Mouse (Mus musculus) monocyte, adult 2 months (primary cell): Measurements from ENCODE around the gene Islr.
A peak's percentile ranks its signal among the peaks of the same experiment; 100 is the strongest.
"Not testable (repeated sequence)": the region's sequence is repeated elsewhere in the genome, so short reads cannot be mapped to it uniquely, and the experiment has no call there.

Source experiments
- DNase-seq, 2 experiments: peaks; one replicate each; pipeline ENCODE4 v3.0.0; 2022; ENCODE audit warnings: low spot score in 2 of 2, low read depth in 1 of 2

Islr gene

DNA sequence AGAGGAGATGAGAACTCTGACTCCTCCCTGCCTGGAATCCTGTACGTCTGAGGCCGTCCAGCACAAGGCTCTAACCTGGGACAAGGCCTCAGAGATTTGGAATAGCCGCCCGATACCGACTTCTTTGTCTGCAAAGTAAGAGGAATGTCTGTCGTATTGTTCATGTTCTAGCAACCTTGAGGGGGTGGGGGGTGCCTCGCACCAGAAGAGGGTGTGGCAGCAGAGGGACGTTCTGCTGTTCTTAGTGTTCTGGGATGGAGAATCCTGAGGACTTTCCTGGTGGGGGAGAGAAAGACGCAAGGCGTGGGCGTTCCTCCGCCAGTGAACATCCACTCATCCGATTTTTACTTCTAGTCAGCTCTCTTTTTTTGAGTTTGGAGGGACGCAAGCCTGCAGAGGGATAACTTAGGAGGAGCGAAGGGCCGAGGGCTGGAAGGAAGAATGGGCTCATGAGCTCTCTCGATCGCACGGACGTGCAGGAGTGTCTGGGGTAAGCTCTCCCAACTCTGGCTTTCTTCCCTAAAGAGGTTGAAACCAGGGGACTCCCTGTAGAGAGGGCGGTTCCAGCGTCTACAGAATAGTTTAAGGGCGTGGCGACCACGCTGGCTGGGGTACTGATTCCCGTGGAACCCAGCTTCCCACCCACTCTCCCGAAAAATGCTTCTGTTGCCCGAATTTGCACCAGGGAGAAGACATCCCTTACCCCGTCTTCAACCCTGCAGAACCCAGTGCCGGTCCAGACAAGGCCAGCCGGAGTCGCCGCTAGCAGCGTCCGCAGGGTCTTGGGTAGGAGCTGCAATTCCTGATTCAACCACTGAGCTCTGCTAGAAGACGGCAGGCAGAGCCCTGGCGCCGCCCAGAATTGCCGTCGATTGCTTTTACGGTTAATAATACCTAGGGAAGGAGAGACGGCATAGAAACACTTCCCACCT lies at the start of gene Islr, which contains the start of gene Islr2:
Gene Islr, minus strand, starts transcription at position 791 of the 932 bp plus-strand sequence.
Gene Islr2, minus strand, starts transcription at position 804 of the 932 bp plus-strand sequence.
- DNase-seq = peak in 1 of 2 experiments; percentile 32

DNA sequence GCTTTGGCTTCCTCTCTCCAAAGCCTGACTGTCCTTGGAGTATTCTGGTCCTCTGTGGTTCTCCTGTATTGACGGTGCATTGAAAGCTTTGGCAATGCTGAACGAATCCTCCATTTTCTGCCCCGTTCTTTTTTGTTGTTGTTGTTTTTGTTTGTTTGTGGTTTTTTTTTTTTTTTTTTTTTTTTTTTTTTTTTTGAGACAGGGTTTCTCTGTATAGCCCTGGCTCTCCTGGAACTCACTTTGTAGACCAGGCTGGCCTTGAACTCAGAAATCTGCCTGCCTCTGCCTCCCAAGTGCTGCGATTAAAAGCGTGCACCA lies 49.7 kb upstream of the Islr start:
- not testable (repeated sequence) for DNase-seq

- DNase-seq = peak; percentile 93 to 94
Measured at GRCm38 (mm10) chr9:58253033-58253804, 49.1 kb upstream of the Islr start, which contains the start of gene Stoml1. Gene Stoml1, plus strand, starts transcription at chr9:58253164.

GRCm38 (mm10) chr9:58250730-58251129 lies 46.6 kb upstream of the Islr start:
- not testable (repeated sequence) for DNase-seq

DNA sequence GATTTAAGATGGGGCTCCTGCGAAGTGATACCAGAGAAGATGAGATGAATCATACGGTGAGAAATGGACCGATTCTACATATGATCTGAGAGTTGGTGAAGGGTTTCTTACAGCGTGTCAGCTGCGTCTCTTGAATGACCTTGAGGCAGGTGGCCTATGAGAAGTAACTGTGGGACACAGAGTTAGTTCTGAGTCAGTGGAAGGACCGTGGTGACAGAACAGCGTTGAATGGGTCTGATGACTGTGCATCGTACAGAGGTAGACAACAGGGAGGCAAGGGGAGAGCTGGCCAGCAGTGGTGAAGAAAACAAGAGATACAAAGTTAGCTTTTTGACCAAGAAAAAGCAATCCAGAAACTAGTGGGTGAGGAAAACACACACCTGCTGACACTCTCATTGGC lies 46.2 kb upstream of the Islr start:
- DNase-seq = no peak

GRCm38 (mm10) chr9:58249592-58250192 lies 45.6 kb upstream of the Islr start, which contains the start of gene Pml:
Gene Pml, minus strand, starts transcription at chr9:58249786.
- peak in 1 of 2 experiments; percentile 34 for DNase-seq

DNA sequence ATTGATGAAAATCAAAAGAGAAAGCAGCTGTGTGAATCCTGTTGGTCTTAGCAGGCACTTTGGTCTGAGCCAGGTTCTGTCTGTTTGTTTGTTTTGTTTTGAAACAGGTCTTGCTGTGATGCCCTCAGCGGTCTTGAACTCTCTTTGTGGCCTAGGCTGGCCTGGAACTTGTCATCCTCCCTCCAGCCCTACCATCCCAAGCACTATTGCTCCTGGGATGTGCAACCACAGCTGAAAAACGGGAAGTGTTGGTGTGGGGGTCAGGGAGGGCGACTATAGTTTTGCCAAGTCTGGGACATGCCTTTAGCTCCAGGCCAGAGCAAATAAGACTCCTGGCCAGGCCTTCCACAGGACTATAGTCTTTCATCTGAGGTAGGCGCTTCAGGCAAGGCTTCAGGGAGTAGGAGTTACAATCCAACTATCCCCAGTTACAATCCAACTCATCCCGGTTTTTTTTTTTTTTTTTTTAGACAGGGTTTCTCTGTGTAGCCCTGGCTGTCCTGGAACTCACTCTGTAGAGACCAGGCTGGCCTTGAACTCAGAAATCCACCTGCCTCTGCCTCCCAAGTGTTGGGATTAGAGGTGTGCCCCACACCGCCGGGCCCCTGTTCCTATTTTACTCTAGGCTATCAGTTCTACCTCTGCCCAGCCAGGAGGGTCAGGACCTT lies 44.8 kb upstream of the Islr start:
- DNase-seq = no peak

GRCm38 (mm10) chr9:58247064-58247759 lies 43.1 kb upstream of the Islr start:
- peak in 1 of 2 experiments; percentile 61 for DNase-seq

- no peak for DNase-seq
Measured at GRCm38 (mm10) chr9:58246083-58246591, 42.0 kb upstream of the Islr start.

- DNase-seq = no peak
Measured at GRCm38 (mm10) chr9:58243696-58244095, 39.6 kb upstream of the Islr start.

DNA sequence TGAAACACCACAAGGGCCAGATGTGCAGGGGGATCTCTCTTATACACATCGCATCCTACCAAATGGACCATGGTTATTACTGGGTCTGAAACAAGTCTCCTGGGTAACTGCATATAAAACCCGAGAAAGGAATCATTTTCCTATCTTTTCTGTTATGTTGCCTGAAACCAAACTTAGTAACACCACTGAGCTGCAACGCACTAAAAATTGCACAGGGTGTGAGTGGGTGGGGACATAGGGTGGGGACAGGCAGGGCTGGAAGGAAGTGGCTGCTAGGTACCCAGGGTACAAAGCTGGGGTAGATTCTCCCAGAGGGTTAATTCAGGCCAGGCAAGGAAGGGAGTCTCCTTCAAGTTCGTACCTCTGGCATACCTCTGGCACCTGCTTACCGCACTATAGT lies 38.6 kb upstream of the Islr start:
- DNase-seq = no peak

DNA sequence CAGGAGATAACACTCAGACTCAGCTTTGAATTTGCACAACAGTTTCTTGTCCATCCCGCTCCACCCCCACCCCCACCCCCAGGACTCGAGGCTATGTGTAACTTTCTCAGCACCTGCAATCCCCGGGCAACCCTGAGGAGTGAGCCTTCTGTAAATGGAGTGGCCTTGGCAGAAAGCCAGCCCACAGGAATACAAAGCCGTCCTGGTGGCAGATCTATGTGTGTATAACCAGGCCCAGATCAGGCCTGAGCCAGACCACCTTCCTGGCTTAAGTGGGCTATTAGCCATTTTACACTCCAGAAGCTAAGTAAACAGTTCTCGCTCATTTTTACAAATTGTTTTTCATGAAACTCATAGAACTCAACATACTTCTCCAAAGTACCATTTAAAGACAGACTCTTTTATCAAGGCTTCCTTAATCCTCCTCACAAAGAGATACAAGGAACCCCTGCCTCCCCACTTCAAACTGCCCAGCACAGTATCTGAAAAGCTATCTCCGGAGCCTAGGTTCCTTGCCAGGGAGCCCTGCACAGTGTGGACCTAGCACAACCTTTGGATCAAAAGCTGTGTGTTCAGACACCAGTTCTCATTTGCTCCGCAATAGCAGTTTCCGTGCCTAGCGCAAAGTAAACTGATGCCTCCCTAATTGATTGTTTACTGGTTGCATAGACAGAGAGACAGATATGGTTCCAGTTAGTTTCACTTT lies 37.8 kb upstream of the Islr start:
- DNase-seq = no peak

- DNase-seq = no peak
Measured at GRCm38 (mm10) chr9:58234502-58235015, 30.5 kb upstream of the Islr start.

DNA sequence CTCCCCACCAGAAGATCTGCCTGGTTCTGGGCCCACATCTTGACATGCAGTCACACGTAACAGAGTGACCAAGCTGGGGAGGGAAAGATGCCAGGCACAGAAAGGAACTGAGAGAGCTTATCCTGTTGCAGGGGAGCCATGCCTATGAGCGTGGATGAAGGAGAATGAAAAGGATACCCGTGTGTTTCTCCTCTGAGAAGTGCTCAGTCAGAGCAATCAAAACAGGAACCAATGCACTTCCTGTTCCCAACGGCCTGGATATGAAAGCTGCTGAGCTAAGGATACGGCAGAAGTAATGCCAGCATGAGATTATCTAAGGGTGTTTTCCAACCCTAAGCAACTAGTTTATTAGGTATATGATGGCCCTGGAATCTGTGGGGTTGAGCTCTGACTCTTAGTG lies 28.3 kb upstream of the Islr start:
- DNase-seq = peak in 1 of 2 experiments; percentile 40

DNA sequence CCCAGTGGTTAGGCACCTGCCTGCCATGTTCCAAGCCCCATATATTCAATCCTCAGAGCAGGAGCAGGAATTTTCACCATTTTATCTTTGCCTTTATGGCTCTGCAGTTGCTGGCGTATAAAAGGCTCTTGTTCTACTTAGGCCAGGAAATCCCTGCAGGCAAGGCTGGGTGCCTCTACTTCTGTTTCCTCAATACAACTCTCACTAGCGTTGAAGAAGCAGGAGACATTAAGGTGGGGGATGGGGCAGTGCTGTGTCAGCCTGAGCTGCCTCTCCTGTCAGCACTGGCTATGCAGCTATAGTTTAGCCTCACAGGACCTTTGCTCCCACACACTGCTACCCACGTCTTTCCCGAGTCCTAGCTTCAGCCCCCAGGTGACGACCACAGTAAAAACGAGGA lies 27.6 kb upstream of the Islr start:
- DNase-seq = no peak

DNA sequence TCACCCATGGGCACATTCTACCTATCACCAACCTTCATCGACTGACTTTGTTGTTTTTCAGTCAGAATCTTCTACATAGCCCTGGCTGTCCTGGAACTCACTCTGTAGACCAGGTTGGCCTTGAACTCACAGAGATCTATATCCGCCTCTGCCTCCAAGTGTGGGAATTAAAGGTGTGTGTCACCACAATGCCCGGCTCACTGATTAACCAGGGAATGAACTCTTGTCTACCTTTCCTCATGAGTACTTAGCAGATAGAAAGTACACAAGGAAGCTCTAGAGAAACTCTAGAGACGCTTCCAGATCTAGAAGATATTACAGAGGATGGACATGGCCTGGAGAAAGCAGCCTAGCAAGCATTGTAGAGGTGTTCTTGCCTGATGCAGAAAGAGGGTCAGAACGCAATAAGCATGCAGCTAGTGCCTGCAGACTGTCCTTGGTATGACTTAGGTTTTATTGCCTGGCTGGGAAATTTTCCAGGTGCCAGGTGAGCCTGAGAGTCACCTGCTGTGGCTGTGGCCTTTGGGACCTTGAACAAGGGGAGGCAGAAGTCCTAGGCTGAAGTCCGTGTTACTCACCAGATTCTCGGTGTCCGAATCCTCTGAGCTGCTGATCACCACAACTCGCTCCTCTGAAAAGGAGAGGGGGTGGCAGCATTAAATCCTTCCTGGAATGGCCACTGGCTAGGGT lies 24.8 kb upstream of the Islr start:
- DNase-seq = no peak

DNA sequence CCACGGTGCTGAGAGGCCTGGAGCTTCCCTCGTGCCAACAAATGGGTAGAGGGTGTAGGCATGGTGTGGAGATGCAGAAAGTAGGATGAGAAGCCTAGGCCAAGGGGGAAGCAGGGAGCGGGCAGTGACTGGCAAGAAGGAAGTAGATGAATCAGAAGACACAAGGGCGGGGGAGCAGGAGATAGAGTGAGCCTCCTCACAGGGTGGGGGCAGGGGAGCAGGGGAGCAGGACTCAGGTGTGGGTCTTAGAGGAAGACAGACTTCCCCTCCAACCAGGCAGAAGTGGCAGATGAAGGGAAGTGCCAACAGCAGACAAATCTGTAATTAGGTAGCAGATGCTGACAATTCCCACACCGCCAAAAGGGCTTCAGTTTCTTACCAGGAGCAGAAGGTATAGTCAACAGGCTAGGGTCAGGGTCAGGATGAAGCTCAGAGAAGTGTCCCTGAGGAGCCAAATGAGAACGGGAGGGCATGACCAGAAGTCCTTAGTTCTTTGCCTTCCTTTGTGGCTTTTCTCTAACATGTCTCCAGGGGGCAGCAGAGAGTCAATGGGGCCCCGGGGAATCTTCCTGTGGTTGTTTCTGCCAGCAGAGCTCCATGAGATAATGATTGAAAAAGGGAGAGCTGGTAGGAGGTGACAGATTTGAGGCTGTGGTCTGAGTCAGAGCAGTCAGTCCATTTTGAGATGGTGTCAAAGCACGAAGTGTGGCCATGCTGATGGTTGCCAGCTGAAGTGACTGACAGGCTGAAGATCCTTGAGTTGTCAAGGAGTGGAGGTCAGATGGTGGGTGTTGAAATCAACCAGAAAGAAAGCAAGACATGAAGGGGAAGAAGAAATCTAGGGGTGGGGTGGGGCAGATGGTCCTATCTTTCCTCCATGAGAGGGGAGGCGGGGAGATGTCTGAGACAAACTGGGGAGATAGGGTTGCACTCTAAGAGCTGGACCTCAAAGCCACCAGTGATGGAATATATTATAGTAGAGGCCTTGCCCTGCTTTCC lies 22.1 kb upstream of the Islr start:
- DNase-seq = peak in 1 of 2 experiments; percentile 38
